Mouse (Mus musculus) ES-Bruce4 (cell line): ENCODE data around the gene Acot7.

Experiments
- EP300 ChIP-seq: IDR thresholded peaks from 2 replicates; pipeline ENCODE4 v1.6.1; 2011; ENCODE audit warnings: low read depth, low read length; ENCODE audit not compliant: insufficient read depth
- POLR2A ChIP-seq: IDR thresholded peaks from one replicate; pipeline ENCODE4 v1.8.1; 2011; ENCODE audit warnings: low read length; ENCODE audit not compliant: insufficient read depth

- TF ChIP-seq POLR2A: no peak
- TF ChIP-seq EP300: no peak
Observed at GRCm38 (mm10) chr4:152197545-152197944, 19.6 kb downstream of the Acot7 start.
